Mouse (Mus musculus): Measurements from ENCODE around the gene Polm.

Gene Polm

DNA sequence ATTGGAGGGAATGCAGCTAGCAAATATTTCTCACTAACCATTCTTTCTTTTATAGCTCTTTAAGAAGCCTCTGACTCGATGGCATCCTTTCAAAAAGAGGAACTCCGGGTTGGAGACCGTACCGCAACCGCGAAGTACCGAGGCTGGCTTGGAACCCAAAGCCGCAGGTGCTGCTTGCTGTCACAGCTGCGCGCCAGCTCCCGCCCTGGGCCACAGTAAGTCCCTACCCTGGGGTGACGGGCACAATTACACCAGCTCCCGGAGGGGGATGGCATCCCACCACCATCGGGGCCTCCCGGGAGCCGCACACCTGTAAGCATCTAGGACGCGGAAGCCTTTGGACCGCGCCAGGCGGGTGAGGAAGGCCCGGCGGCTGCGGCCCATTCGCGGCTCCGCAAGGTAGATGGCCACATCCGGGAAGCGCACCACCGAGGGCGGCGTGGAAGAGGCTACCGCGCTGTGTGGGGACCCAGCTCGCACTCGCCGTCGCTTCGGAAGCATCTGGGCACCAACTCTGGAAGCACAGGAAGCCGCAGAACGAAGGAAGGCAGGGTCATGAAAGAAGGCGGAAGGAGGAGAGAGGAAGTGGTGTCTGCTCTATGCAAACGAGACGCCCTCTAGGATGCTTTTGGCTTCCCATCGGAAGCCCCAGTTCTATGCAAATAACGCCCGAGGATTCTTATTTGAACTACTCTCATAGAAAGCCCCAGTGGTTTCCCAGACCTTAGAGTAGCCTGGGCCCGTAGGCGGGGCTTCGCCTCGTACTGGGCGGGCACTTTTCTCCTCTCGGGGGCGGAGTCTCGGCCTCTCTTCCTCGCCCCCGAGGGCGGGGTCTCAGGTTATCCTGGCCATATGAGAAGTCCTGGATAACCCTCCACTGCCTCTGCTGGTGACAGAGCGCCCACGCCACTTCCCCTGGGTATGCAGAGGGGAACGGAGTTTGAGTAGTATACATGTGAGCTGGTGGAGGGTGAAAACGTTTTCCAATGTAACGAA lies at the start of gene Polm:
Gene Polm, minus strand, starts transcription at position 766 of the 996 bp plus-strand sequence.
- DNase-seq: peak; percentile 97

DNA sequence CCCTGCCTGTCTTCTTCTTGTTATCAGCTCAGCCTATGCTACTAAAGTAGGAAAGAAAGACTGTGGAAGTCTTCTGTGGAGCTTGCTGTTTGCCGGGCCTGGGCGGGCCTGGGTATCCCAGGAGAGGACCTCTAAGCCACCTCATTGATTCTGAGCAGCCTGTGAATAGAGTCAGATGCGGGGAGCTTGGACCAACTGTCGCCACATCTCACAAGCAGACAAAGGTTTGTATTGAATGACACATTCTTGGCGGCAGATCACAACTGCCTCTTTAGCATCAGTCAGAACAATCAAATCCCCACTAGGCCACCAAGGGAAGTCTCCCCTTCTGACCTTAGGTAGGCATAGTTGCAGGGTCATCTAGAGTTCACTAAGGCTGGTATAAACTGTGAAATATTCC lies 49.4 kb upstream of the Polm start:
- no peak for DNase-seq

DNA sequence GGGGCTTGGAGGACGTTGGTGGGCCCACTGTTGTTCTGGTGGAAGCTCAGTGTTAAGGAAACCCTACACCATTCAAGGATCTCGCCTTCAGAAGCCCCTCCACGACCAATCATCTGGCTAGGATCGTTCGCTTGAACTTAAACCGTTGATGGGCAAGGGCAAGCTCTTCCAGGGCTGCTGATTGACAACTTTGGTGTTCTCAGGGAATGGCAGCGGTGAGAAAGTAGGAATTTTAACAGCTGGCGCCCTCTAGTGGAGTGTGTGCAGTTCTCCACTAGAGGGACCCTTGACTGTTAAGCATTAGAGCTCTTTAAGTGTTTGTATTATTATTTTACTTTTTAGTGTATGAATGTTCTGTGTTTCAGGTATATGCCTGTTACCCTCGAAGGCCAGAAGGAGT lies 48.4 kb upstream of the Polm start:
- DNase-seq: peak; percentile 65

DNA sequence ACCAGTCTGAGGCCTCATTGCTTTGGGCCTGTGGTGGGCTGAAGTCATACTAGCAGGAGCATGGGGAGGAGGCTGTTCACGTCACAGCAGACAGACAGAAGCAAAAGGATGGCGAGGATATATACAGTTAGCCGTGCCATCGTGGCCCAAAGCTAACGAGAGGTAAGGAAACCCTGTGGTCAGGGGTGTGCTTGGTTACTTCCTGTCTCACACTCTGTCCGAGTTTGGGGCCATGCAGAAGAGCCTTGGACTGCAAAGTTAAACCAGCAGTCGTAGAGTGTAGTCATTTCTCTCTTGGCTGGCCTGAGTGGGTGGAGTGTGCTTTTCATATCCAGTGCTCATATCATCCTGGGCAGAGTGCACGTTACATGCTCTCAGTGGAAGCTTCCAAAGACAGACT lies 44.7 kb upstream of the Polm start:
- DNase-seq: no peak

DNA sequence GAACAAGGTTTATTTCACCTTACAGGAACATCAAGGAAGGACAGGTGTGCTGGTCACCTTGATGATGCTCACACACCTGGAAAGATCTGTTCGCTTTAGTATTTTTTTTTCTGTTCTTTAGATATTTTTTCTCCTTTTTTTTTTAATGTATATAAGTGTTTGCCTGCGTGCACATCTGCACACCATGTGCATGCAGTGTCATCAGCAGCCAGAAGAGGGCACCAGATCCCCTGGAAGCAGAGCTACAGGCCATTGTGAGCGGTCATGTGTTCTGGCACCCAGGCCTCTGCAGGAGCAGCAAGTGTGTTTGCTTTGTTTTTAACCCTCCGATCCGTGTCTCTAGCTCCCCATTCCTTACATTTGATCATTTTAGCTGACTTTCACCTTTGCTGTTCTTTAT lies 42.1 kb upstream of the Polm start:
- peak; percentile 68 for DNase-seq

DNA sequence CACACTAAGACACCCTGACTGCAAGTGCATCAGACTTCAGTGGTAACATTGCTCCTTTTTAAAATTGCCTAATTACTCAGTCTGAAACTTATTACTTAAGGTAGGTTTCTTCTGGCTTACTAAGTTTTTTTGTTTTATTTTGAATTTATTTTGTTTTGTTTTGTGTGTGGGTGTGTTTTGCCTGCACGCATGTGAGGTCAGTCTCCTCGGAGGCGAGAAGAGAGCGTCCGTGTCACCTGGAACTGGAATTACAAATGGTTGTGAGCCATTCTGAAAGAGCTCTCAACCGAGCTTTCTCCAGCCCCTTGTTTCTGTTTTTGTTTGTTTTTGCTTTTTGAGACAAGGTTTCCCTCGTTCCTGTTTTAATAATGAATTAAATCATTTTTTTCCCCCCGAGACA lies 40.8 kb upstream of the Polm start:
- DNase-seq: no peak

DNA sequence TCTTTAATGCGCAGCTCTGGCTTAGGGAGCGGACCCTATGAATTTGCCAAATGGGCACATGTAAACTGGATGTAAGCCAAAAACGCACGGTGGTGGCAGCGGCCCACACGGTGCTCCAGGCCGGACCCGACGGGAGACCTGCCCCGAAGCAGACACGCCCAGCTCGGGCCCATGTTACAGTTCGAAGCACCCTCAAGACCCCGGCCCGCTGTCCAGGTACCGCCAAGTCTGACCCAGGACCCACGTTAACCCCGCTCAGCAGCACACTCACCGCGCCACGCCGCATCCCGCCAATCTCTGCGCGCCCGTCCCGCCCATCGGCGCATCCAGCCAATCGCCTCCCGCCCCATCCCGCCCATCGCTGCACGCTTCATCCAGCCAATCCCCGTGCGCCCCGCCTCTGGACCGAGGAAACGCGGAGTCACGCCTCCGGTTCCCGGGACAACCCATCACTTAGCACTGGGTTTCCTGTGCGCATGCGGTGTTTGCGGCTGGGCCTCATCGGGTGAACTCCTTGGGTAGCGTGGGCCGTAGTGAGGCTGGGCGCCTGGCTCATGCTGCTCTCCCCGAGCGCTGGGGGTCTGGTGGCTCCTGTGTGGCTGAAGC lies 40.2 kb upstream of the Polm start, which contains the start of gene Pold2:
Gene Pold2, minus strand, starts transcription at position 372 of the 606 bp plus-strand sequence.
- DNase-seq: peak; percentile 98

DNA sequence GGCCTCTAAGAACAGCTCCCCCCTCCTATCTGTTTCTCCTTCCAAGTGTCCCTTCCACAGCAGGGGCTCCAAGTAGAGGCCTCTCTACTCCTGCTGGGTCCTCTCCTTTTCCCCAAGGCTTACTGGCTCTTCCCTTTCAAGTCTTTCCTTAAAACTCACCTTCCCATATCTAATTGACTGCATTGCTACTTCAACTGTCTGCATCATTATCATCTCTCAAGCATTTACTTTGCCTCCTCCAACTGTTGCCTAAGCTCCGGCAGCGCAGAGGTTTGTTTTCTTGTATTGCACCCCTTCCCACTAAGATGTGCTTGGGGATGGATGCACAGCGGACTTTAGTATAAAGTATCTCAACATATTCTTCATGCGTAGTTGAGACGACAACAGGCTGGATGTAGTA lies 39.6 kb upstream of the Polm start:
- no peak for DNase-seq

DNA sequence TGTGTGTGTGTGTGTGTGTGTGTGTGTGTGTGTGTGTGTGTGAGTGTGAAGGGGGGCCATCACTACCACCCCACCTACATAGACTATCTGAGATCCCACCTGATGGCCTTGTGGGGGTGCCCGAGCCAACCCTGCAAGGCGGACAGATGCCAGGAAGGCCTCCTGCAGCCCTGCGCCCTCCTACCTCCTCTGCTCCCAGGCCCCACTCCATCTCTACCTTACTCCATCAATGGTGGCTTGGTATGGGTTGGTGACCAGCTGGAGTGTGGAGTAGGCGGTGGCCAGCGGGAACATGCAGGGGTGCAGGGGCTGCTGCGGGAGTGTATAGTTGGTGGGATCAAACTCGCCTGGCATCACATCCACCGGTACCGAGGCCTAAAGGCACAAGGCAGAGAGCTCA lies 35.4 kb upstream of the Polm start:
- no peak for DNase-seq

DNA sequence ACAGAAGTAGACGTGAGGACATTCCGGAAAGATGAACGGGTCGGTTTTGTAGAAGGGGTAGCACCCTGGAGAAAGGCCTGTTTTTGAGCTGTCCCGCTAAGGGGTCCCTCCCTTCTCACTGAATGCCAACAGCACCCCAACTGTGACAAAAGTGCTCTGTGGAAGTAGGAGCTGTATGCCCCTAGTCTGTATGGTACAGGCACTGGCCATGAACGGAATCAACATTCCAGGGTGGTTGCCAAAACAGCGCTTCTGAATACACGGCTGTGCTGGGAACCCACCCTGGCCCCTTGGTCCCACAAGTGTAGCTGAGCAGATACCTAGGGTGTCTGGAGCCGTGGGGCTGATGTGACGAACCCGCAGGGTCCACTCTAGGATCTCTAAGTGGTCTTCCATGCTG lies 34.9 kb upstream of the Polm start:
- no peak for DNase-seq

DNA sequence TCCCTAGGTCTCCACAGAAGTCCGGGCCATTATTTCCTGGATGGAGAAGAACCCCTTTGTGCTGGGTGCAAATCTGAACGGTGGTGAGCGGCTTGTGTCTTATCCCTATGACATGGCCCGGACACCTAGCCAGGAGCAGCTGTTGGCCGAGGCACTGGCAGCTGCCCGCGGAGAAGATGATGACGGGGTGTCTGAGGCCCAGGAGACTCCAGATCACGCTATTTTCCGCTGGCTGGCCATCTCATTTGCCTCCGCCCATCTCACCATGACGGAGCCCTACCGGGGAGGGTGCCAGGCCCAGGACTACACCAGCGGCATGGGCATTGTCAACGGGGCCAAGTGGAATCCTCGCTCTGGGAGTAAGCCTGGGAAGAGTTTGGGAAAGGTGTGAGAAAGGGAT lies 32.3 kb upstream of the Polm start:
- DNase-seq: no peak

DNA sequence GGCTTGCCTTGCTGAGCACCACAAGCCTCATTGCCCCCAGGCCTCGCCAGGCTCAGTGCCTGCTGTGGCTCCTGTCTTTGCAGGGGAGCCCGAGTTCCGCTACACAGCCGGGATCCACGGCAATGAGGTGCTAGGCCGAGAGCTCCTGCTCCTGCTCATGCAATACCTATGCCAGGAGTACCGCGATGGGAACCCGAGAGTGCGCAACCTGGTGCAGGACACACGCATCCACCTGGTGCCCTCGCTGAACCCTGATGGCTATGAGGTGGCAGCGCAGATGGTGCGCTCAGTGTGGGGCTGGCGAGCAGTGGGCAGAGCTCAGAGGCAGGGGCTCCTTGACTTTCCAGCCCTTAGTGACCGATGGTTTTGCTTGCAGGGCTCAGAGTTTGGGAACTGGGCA lies 31.5 kb upstream of the Polm start:
- DNase-seq: no peak

DNA sequence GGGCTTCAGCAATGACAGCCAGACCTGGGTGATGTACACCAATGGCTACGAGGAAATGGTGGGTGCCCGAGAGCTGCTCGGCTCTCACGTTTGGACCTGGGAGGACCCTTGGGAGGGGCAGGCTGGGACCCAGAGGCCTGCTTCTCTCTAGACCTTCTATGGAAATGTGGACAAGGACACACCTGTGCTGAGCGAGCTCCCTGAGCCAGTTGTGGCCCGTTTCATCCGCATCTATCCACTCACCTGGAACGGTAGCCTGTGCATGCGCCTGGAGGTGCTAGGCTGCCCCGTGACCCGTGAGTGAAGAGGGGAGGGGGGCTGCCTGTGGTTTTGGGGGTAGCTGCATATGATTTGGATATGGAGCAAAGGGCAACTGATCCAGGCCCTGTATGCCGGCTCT lies 30.5 kb upstream of the Polm start:
- DNase-seq: peak; percentile 53

DNA sequence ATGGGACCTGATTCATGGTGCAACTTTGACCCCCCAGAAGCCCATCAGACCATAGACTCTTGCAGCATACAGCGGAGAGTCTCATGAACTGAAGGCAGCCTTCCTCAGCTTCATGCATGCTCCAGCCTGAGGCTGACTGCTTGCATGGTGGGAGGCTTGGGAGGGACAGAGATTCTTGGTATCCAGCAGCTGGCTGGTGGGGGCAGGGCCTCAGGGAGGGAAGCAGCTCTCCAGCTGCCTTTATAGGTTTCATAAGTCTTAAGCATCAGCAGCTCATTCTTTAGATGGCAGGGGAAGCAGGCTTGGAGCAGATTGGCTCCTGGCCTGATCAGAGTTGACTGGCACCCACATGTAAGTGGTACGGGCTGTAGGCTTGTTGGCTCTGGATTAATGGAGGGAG lies 29.4 kb upstream of the Polm start:
- DNase-seq: no peak

DNA sequence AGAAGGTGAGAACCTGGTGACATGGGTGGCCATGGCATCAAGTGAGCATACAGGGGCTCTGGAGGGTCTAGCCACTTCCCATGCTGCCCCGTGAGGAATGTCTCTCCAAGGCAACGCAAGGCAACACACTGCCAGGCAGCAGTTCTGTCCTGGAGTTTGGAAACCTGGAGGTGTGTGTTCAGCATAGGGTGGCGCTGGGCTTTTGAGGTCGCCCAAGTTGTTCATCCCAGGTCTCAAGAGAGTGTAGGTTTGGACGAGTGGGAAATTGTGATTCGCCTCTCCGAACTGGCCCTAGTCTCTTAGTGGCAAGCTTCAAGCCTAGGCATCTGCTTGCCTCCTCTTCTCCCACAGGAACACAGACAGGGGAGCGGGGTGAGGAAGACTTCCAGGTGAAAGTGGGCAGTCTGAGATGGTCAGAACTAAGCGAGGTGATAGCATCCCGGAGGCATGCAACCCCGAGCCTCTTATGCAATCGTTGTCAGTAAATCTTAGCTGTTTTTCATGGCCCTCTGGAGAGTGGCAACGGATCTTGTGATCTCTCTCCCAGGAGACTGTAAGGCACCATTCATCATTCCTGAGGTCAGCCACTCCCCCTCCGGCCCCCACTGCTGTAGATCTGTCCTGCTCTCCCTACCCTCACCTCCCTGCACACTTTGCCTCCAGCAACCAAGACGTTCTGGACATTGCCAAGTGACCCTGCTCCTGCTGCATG lies 24.7 kb upstream of the Polm start:
- peak; percentile 77 for DNase-seq

DNA sequence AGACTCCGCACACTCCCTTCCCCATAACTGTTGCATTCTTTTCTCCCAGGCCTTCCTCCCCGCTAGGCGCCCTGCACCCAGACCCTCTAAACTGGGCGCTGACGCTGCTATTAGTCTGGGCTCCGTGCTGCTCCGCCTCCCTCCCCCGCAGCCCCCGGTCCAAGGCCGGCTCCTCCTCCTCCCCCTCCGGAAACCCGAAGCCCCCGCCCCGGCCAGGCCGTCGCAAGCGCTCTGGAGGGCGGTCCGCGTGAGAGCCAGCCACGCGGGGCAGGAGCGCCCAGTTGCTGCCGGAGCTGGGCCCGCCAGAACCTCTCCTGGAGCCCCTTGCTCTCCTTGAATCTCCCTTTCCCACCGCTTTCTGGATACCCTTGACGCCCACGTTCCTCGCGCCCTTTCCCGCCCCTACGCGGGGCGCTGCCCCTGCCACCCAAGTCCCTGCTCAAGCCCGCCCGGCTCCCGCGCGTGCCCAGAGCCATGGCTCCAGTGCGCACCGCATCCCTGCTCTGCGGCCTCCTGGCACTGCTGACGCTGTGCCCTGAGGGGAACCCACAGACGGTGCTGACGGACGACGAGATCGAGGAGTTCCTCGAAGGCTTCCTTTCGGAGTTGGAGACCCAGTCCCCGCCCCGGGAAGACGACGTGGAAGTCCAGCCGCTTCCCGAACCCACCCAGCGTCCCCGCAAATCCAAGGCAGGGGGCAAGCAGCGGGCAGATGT lies 24.0 kb upstream of the Polm start, which contains the start of gene Aebp1:
Gene Aebp1, plus strand, starts transcription at position 270 of the 716 bp plus-strand sequence.
- DNase-seq: peak; percentile 43

DNA sequence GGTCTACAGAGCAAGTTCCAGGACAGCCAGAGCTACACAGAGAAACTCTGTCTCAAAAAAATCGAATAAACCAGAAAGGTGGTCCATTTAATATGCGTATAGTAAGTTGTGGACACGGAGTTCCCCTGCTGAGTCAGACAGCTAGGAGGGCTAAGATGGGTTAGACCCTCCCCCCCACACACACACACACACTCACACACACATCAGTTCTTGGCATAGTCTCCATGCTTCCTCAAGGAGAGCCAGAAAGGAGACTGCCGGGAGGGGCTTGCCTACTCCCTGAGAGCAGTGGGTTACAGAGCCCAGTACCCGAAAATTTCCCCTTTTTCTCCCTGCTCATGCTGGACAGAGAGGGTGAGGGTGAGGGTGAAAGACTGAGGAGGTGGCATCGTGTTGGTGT lies 22.8 kb upstream of the Polm start:
- DNase-seq: no peak

DNA sequence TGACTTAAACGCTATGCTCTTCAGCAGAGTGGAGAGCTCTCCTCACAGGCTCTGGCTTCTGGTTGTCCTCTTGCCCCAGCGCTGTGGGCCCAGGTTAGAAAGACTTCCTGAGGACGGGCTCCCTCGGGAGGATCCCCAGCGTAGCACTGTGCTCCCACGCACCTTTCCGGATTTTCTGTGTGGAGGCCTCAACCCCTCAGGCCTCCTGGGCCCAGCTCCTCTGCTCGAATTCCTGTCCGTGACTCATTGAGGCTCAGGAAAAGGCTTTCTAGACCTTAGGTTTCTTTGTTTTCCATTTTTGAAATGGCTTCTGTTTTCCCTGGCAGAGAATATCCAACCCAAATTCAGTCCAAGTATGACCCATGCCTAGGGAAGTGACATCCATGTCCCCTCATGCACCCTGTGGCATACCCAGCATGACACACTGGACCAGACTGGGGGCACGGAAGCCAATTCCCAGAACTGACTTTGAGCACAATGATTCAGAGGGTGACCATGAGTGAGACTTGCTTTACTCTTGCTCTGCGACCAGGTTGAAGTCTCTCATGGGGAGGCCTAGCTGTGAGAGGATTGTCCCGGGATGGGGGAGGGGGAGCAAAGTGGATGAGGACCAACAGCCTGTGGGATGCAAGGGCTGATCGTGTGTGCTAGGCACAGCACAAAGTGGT lies 22.2 kb upstream of the Polm start:
- DNase-seq: no peak

DNA sequence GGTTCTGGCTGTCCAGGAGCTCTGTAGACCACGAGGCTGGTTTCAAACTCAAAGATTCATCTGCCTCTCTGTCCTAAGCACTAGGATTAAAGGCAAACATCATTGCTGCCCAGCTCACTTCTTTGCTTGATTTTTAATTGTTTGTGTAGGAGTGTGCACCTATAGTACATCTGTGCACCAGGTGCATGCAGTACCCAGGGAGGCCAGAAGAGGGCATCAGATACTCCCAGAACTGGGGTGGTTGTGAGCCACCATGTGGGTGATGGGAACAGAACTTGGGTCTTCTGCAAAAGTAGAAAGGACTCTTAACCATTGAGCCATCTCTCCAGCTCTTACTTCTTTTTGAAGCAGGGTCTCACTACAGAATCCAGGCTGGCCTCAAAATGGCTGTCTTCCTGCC lies 20.9 kb upstream of the Polm start:
- DNase-seq: no peak

DNA sequence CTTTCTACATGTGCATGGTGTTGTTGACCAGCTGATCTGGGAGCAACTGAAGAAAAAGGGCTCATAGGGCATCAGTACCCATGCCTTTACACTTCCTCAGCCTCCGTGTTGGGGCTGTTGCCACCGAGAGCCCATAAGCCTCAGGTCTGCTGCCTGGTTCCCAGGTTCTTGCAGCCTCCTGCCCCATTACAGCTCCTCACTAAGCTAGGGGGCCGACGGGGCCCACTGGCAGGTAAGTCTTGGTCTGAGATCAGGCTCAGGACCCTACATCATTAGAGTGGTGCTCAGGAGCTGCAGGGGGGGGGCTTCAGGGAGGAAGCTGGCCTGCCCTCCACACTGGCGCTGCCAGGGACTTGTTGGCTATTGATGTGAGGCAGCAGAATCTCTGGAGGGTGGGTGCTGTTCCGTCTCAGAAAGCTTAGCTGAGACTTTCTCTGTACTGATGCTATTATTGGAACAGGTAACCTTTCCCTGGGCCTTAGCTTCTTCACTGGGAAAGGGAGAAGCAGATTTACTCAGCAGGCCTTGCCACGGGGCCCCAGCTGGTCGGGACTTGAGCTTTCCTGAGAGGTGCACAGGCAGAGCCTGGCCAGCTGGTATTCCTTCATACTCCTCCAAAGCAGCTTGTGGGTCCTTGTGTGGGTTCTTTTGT lies 18.8 kb upstream of the Polm start:
- DNase-seq: no peak

DNA sequence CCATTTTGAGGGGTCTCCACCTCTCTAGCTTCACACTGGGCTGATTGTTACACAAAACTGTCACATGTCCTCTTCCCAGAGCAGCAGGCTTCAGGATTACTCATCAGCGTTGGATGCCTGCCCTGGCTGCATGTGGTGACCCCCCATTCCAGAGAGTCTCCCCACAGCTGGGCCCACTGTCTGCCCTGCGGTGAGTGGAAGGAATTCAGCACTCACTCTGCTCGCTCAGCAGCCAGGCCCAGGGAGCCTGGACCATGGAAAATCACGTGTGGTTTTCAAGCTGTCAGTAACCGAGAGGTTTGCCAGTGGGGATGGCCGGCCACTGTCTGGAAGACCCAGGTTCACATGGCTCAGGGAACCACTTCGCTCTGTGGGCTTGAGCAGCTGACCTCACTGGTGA lies 18.1 kb upstream of the Polm start:
- DNase-seq: peak; percentile 25

DNA sequence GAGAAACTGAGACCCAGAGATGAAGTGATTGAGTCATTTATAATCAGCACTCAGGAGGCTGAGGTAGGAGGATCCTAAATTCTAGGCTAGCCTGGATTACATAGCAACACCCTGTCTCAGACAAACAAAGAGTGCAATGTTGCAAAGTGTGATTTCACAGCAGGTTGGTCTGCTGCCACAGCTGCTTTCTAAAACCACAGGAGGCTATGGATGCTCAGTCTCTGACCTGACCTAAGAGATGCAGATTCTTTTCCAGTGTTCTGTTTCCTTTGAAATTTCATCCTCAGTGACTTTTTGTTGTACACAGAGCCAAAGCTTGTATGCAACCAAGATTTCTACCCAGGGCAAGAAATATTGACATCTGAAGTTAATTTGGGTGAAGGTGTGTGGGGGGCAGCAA lies 17.7 kb upstream of the Polm start:
- DNase-seq: no peak
